Mouse (Mus musculus) olfactory bulb, adult 2 months (tissue): Measurements from ENCODE around the gene Lrrc23. TPM values are rescaled to one million over a fixed set of nuclear protein-coding genes. Genes with fewer than 3 reads are reported as not detected.

Experiments used
- H3K27ac ChIP-seq: fragments of 200-500 bp; 2 replicates; pipeline ENCODE4 v1.5.1; 2012; ENCODE audit warnings: low read depth, low read length; ENCODE audit not compliant: insufficient read depth
- H3K4me1 ChIP-seq: fragments of 200-500 bp; 2 replicates; pipeline ENCODE4 v1.6.1; 2012; ENCODE audit warnings: low read length; ENCODE audit not compliant: control insufficient read depth, insufficient read depth
- H3K4me3 ChIP-seq: fragments of 200-500 bp; 2 replicates; pipeline ENCODE4 v1.5.1; 2012; ENCODE audit warnings: mild to moderate bottlenecking, low read depth, low read length, moderate library complexity; ENCODE audit not compliant: insufficient read depth
- CTCF ChIP-seq: fragments of 200-500 bp; IDR thresholded peaks from 2 replicates; pipeline ENCODE4 v1.5.1; 2012; ENCODE audit warnings: low read depth, mild to moderate bottlenecking, low read length, moderate library complexity; ENCODE audit not compliant: insufficient read depth
- POLR2A ChIP-seq: fragments of 200-500 bp; IDR thresholded peaks from 2 replicates; pipeline ENCODE4 v1.6.1; 2012; ENCODE audit warnings: mild to moderate bottlenecking, low read depth, low read length, moderate library complexity; ENCODE audit not compliant: insufficient read depth
- WGBS: fragments of 180-500 bp; shearing (Covaris S2); methylation state at CpG from one replicate; pipeline ENCODE4 v1.1.7; 2018; 5-methylcytosine and 5-hydroxymethylcytosine counted together
- polyA plus RNA-seq: library from polyadenylated mRNA; stranded (reverse); fragments of >200 nt; gene quantifications from 2 replicates; pipeline ENCODE4 v1.2.4, GENCODE M21; 2012; ENCODE audit warnings: low replicate concordance; ENCODE audit not compliant: missing spikeins, insufficient read depth, insufficient read length

The Lrrc23 gene
- polyA plus RNA-seq, 1 experiment = not detected

DNA sequence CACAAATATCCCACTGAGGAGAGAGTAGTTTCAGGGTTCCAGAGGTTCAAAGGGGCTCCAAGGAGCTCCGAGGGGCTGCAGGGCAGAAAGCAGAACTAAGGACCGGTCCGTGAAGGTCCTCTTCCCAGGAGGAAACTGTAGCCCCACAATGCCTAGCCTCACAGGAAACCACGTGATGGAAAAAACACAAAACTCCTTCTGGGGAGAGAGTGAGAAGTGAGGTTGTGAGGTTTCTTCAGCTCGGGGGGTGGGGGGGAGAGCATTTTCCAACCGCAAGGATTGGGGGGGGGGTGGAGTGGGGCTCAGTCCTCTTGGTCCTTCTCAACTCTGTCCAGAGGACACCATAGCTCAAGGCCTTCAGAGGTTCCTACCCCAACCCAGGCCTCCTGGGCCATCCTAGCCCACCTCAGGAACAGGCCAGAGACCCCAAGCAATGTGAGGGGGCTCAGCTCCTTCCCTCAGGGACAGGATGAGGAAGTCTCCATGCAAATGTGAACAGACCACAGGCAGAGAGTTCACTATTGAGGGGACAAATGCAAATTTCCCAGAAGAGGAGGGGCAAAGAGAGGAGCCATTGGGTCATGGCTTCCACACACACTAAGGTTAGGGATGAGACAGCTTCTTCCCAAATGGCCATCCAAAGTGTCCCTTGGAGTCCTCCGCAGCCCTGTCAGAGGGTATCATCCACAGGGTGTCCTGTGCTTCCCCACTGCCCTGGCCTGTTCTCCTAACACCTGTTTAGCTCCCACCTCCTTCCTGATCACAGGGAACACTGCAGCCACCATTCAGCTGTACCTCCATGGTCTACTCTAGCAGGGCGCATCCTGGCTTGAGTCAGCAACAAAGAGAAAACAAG lies 49.4 kb downstream of the Lrrc23 start:
- no peak overlapping the region for H3K4me3 ChIP-seq
- TF ChIP-seq CTCF (no peak), POLR2A (no peak)
- WGBS = 88% methylated on average over 8 of the region's 8 CpGs
- H3K27ac ChIP-seq = no peak overlapping the region
- peaks cover 4% of the 10 kb centered on the region; the same call in 1 of the 2 replicates for H3K4me1 ChIP-seq

DNA sequence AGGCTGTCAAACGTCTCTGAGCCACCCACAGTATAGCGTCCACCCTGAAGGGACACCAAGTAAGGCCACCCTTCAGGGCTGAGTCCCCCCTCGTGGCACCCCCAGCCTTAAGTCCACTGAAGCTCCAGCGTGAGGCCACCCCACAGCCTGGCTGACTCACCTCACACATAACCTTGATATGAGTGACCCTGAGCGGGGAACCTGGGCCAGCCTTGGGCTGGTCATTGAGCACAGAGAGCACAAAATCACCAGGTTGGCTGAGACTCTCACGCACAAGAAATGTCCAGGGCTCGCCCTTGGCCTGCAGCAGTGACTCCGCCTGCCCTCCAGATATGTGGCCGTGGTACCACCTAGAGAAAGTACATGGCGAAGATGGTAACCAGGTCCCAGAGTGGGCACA lies 50.9 kb downstream of the Lrrc23 start:
- WGBS = 91% methylated on average over 10 of the region's 10 CpGs
- TF ChIP-seq CTCF = no peak
- no peak for TF ChIP-seq POLR2A
- Histone ChIP-seq H3K4me3 (no peak overlapping the region), H3K27ac (no peak overlapping the region), H3K4me1 (peaks cover 4% of the 10 kb centered on the region; the same call in 1 of the 2 replicates)

DNA sequence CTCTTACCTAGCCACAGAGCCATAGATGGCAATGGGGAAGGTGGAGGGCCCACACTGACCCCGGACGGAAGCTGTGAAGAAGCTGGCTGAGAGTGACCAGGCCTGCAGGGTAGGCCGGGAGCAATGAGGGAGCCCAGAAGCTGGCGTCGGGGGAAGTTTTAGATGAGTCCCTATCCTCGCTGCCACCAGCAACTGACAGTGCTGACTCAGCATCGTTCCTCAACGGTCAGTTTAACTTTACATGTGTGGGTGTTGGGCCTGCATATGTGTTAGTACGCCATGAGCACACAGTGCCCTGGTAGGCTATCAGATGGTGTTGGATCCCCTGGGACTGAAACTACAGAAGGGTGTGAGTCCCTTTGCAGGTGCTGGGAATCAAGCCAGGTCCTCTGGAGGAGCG lies 55.1 kb downstream of the Lrrc23 start:
- TF ChIP-seq CTCF (no peak), POLR2A (no peak)
- no peak overlapping the region for H3K4me3 ChIP-seq
- no peaks in the 10 kb centered on the region for H3K4me1 ChIP-seq
- H3K27ac ChIP-seq = no peak overlapping the region
- WGBS = 90% methylated on average over 10 of the region's 10 CpGs

DNA sequence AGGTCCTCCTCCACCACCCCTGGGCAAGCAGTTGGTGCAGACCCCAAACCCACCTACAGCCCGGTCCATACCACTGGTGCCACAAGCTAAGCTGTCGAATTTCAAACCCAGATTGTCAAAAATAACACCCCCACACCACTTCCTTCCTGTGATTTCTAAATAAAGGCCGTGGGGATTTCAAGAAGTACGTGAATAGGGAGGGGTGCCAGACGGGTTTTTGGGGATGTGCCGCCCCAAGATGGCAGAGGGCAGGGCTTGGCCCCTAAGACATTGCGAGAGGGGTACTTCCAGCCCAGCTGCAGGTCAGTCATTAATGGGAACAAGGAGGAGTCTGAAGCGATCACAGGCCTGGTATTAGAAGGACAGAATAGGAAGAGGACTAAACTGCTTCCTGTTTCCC lies 56.0 kb downstream of the Lrrc23 start:
- 80% methylated on average over 8 of the region's 8 CpGs for WGBS
- TF ChIP-seq POLR2A (no peak), CTCF (no peak)
- Histone ChIP-seq H3K4me3 (no peak overlapping the region), H3K4me1 (no peaks in the 10 kb centered on the region), H3K27ac (no peak overlapping the region)

DNA sequence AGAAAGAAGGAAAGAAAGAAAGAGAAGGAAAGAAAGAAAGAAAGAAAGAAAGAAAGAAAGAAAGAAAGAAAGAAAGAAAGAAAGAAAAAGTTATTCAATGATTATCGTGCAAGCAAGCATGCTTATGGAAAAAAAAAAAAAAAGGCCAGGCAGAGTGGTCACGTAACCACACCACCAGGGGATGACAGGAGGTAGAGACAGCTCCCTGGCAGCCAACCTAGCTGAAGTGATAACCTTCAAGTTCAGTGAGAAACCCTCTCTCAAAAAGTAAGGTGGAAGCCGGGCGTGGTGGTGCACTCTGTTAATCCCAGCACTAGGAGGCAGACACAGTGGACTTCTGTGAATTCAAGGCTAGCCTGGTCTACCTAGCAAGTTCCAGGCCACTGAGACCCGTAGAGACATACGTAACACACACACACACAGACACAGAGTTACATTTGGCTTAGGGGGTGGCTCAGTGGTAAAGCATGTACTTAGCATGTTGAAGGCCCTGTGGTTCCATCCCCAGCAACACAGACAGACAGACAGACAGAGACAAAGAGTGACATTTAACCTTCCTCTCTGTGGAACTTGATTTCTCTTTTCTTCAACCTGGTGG lies 56.6 kb downstream of the Lrrc23 start:
- H3K4me1 ChIP-seq = no peaks in the 10 kb centered on the region
- no peak overlapping the region for H3K27ac ChIP-seq
- H3K4me3 ChIP-seq = no peak overlapping the region
- 82% methylated on average over 6 of the region's 6 CpGs for WGBS
- TF ChIP-seq POLR2A = no peak

DNA sequence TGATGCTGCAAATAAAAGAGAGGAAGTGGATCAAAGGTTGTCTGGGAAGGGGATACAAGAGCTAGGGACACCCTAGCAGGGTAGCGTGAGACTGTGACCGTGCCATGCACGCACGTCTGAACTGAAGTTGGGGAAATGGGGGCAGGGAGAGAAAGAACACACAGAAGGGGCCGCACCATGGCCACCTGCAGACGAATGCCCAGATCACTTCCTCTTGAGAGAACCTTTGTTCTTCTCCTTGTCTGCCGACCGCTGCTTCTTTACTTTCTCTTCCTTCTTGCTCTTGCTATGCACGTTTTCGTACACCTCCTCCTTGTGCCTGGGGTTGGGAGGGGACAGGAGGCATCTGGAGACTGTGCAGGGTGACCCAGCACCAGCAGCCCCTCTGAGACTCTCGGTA lies 58.6 kb downstream of the Lrrc23 start:
- Histone ChIP-seq H3K4me3 (no peak overlapping the region), H3K4me1 (0 out of 2 replicates have a peak, but pooled peaks cover 3% of the 10 kb centered on the region), H3K27ac (no peak overlapping the region)
- 60% methylated on average over 11 of the region's 11 CpGs for WGBS
- no peak for TF ChIP-seq POLR2A
- no peak for TF ChIP-seq CTCF

Other genes starting within 250 kb of the Lrrc23 start
- gene C1s1, start 237.4 kb downstream of the Lrrc23 start, polyA plus RNA-seq = not detected in 2 replicates
- gene C1rb, start 209.4 kb downstream of the Lrrc23 start, polyA plus RNA-seq = not detected in 2 replicates
- not detected in 2 replicates for gene C1s2, start 143.6 kb downstream of the Lrrc23 start, polyA plus RNA-seq
- not detected in 2 replicates for gene Lpcat3, start 116.7 kb downstream of the Lrrc23 start, polyA plus RNA-seq
- not detected in 2 replicates for gene Emg1, start 67.5 kb downstream of the Lrrc23 start, polyA plus RNA-seq
- not detected in 2 replicates for gene Phb2, start 67.4 kb downstream of the Lrrc23 start, polyA plus RNA-seq
- not detected in 2 replicates for gene Ptpn6, start 41.0 kb downstream of the Lrrc23 start, polyA plus RNA-seq
- 1,072 TPM in 1 of 2 replicates, not detected in the other for gene Grcc10, start 38.4 kb downstream of the Lrrc23 start, polyA plus RNA-seq
- not detected in 2 replicates for gene Gm45234, start 23.7 kb downstream of the Lrrc23 start, polyA plus RNA-seq
- gene Atn1, start 23.2 kb downstream of the Lrrc23 start, polyA plus RNA-seq = not detected in 2 replicates
- gene Eno2, start 10.1 kb downstream of the Lrrc23 start, polyA plus RNA-seq = 916 and 939 TPM in 2 replicates
- gene Spsb2, start 28.9 kb upstream of the Lrrc23 start, polyA plus RNA-seq = not detected in 2 replicates
- gene Tpi1, start 34.6 kb upstream of the Lrrc23 start, polyA plus RNA-seq = 644 TPM in 1 of 2 replicates, not detected in the other
- gene Usp5, start 49.8 kb upstream of the Lrrc23 start, polyA plus RNA-seq = 225 TPM in 1 of 2 replicates, not detected in the other
- gene Cdca3, start 49.8 kb upstream of the Lrrc23 start, polyA plus RNA-seq = not detected in 2 replicates
- gene Gnb3, start 60.5 kb upstream of the Lrrc23 start, polyA plus RNA-seq = not detected in 2 replicates
- not detected in 2 replicates for gene P3h3, start 78.0 kb upstream of the Lrrc23 start, polyA plus RNA-seq
- gene Gpr162, start 84.3 kb upstream of the Lrrc23 start, polyA plus RNA-seq = not detected in 2 replicates
- gene Cd4, start 108.5 kb upstream of the Lrrc23 start, polyA plus RNA-seq = 395 and 682 TPM in 2 replicates
- not detected in 2 replicates for gene Lag3, start 132.0 kb upstream of the Lrrc23 start, polyA plus RNA-seq
- not detected in 2 replicates for gene Ptms, start 140.4 kb upstream of the Lrrc23 start, polyA plus RNA-seq
- gene Mlf2, start 151.7 kb upstream of the Lrrc23 start, polyA plus RNA-seq = not detected in 2 replicates
- 255 TPM in 1 of 2 replicates, not detected in the other for gene Cops7a, start 185.8 kb upstream of the Lrrc23 start, polyA plus RNA-seq
- gene Pianp, start 217.0 kb upstream of the Lrrc23 start, polyA plus RNA-seq = not detected in 2 replicates
- 212 TPM in 1 of 2 replicates, not detected in the other for gene Zfp384, start 229.4 kb upstream of the Lrrc23 start, polyA plus RNA-seq